Mouse (Mus musculus) layer of hippocampus, postnatal 10 days (tissue): ENCODE results near the gene Pdcd1lg2. TPM values are rescaled to one million over a fixed set of nuclear protein-coding genes. Genes with fewer than 3 reads are reported as not detected.
A peak's percentile ranks its signal among the peaks of the same experiment; 100 is the strongest.

Experiments used
- DNase-seq, 2 experiments: peaks; one replicate each; pipeline ENCODE4 v3.0.0; 2021; ENCODE audit warnings: low spot score in 2 of 2
- long read RNA-seq: library from polyadenylated mRNA; stranded (forward); transcript quantifications from one replicate; pipeline ENCODE4 v2.0.0, GENCODE M21; 2023
- total RNA-seq, 2 experiments: library from RNA; stranded (reverse); gene quantifications; 2 replicates each; pipeline ENCODE4 v1.2.3; 2021

The Pdcd1lg2 gene
- total RNA-seq: under 1 TPM in 1 of 2 experiments, not detected in 1; 0.50 TPM
- long read RNA-seq: 0 reads

DNA sequence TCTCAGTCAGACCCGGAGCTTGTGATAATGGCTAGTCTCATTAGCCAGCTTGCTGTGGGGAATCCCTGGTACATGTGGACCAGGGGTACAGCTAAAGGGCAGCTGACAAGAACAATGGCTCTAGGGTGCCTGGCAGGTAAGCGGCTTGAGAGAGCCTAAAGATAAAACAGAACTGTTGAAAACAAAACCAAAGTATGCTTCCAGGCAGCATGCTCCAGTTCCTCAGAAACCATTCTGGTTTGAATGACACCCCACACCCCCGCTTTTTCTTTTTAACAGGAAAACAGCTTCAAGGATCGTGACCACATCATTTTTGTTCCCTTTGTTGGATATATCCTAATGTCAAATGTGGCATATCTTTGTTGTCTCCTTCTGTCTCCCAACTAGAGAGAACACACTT is at the start of gene Pdcd1lg2:
Gene Pdcd1lg2, plus strand, starts transcription at position 301 of the 400 bp plus-strand sequence.
- DNase-seq: no peak

DNA sequence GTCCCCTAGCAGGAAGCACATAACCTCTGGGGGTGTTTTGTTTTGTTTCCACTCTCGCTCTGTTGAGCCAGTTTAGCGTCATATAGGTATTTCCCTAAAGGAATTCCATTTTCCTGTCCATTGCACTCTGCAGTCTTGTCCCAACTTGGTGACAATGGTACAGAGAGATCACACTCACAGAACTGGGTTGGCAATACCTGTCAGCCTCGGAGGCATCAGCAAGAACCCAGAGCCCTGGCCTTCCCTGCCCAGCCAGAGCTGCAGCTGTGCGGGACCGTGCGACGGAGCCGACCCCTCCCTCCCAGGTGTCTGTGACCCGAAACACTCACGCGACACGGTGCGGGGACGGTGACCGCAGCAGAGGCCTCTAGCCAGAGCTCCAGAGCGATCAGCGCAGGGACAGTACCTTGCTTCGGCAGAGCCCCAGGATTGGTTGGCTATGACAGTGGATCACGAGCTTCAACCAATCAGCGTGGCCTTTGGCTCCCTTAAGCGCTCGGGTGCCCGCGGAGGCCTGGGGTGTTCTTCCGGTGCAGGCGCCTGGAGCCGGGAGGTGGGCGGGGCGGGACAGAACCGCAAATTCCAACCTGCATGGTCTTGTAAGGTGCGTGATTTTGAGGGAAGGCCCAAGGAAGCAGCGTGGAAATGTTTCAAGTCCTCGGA is 49.1 kb upstream of the Pdcd1lg2 start:
- peak; percentile 82 to 89 for DNase-seq

DNA sequence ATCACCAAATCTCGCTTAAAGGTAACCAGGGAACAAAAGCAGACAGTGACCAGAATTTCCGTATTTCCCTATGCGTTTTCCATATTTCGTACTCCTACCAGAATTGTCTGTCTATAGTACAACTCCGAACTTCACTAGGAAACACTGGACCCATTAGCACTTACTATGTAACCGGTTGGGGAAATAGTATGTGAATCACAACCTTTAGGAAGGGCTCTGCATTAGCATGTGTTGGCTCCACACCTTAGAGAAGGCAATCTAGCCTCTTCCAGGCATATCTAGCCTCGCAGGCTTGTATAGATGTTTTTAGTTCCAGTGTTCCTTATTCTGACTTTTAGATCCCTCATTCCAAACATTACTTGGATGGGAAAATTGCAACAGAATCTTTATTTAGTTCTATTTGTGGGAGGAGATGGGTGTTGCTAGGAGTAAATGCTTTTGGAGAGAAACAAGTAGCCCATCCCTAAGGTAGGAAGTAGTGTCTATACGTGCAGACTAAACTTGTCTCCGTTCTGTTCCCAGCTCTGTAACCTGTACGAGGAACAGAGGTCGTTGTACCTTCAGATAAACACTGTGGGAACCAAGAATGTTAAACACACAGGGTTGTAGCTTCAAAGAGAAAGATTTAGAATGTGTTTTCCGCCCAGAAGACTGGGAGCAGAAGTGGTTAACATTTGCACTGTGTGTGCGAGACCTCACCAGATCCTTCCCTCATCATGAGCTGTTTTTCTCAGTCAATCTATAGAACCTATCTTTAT is 48.4 kb upstream of the Pdcd1lg2 start:
- DNase-seq: no peak

DNA sequence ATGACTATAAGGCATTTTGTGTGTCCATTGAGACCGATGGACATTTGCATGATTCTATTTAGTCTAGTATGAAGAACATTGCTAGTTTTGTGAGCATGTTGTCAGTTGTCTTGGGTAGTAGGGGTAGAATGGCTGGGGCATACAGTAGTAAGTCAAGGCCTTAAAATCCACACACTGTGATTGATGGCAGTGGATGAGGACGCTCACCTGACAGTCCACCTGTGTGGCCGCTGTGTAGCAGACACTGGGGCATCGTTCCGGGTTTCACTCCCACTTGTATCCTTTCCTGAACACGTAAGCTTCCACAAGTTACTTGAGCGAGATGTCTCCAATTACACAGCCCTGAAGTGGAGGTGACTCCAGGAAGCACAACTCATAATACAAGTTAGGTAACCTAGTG is 47.2 kb upstream of the Pdcd1lg2 start:
- no peak for DNase-seq

DNA sequence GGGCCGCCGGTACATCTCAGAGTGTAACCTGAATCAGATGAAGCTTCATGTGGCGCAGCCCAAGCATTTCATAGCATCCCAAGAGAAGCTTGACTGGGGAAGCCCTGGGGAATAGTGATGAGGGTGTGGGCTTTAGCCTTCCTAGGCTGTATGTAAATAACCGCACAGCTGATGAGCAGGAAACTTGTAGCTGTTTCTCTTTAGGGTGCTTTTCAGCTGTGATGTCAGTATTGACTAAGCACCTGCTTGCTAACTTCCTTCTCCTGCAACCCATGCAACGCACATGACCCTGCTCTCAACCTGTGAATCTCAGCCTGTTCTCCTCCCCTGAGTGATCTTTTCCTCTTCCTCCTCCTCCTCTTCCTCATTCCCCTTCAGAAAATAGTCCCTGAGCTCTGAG is 46.6 kb upstream of the Pdcd1lg2 start:
- no peak for DNase-seq

DNA sequence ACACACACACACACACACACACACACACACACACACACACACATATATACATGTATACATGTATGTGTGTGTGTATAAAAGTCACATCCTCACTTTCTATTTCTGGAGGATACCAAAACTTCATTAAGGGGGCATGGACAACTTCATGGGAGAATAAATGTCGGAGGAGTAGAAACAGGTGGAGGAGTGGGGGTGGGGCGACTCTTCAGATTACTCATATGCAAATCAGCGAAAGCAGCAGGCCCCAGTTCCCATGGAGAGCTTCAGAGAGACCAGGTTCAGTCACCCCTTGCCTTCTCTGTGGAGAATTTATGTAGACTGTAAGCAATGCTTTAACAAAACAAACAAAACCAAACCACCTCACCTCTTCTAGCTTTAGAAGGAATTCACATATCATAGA is 45.6 kb upstream of the Pdcd1lg2 start:
- DNase-seq: no peak

DNA sequence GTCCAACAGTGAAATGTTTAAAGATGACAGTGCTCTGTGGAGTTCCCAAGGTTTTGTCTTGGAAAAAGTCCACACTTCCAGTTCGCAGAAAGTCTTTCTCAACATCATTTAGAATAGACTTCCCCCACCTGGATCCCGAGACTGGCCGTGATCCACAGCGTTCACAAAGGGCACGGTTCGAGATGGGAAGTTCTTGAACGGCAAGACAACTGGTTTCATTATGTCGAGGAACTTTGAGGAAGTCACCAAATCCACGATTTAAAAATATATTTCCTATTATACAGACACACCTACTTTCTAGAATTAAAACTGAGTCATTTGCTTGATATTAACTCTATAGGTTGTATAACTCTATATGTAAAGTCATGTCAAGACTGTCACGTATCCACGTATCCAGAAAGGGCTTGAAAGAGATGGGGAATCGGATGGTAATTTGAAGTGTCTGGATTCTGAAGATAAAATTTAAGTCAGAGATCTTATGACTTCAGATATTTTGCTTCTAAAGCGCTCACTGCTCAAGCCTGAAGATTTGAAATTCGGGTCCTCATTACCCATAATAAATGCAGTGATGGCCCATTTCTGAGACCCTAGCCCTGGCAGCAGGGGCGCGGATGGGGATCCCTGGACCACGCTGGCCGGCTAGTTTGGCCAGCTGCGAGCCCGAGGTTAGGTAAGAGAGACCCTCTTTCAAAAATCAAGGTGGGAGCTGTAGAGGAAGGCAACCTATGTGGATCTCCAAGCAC is 44.3 kb upstream of the Pdcd1lg2 start:
- no peak for DNase-seq

DNA sequence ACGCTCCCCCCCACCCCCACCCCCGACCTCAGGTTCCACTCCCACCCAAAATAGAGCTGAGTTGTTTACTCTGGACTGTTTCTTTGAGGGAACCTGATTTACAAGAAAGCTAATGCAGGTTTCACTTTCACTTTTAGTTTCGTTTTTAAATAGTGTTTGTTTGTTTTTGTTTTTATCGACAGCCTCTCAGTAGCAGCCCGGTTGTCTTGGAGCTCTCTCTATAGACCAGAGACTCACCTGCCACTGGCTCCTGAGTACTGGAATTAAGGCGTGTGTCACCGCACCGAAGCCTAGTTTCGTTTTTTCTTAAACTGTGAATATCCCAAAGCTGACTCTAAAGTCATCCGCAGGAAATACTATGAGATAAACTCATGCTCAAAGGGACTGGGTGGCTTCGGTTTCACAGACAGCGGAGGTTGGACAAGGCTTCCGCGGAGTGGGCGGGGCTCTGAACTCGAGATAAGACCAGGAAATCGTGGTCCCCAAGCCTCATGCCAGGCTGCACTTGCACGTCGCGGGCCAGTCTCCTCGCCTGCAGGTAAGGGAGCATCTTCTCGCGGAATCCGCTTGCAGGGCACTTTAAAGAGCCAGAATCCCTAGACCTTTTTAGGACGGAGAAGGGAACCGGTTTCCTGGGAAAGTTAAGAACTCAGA is 43.6 kb upstream of the Pdcd1lg2 start, which contains the start of the genes Plgrkt and Cd274:
Gene Plgrkt, minus strand, starts transcription at position 422 of the 654 bp plus-strand sequence.
Gene Cd274, plus strand, starts transcription at position 487 of the 654 bp plus-strand sequence.
- DNase-seq: peak; percentile 38 to 48

DNA sequence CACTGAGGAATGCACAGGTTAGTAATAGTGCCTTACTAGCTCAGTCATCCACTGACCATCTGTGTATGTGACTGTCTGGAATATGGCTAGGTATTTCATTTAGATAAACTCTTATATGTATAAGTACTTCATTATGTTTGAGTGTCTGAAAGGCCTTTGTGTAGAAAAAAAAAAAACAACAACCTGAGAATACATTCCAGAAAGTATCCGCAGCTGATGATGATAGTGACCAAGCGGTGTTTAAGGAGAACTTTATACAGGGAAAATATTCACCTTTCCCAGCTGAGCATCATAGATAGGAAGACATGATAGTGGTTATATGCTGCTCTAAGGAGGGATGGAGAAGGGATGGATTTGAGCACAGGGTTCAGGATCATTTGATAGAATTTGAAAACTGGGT is 42.7 kb upstream of the Pdcd1lg2 start:
- no peak for DNase-seq

DNA sequence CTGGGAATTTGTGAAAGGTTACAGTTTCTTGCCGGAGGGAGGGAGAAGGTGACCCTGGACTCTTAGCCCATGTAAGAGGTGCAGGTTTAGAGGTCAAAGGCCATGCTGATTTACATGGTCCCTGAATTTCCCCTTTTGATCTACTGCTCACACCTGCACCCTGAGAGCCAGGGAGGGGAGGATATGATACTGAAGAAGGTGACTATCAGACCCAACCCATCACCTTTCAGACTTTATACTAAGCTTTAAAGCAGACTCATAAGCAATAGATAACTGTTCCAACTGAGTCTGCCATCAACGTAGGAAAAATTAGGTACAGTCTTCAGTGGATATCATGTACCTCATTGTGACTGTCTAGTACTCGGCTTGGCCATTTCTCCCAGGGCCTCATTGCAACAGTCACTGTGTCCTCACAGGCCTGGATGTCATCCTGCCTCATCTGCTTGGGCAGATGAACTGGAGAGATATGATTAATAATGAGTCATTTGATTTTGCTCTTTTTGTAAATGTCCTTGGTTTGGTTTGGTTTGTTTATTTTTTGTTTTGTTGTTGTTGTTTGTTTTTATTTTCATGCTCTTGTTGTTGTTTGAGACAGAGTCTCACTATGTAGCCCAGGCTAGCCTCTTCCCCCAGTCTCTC is 41.9 kb upstream of the Pdcd1lg2 start:
- DNase-seq: no peak

DNA sequence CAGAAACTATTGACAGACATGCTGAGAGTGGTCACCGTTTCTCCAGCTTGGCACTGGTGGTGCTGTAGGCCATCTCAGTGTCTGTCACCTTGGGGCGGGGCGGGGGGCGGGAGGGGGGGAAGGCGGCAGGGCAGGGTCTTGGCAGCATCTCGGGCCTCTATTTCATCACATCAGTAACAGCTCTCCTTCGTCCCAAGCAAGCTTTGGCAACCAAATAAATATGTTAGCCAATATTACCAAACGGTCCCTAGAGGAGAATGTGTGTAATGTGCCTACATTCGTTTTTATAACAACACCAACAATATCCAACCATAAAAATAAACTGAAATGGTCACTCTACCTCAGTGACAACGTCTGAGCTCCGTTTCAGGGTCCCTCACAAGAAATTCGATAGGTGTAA is 40.6 kb upstream of the Pdcd1lg2 start:
- DNase-seq: no peak

DNA sequence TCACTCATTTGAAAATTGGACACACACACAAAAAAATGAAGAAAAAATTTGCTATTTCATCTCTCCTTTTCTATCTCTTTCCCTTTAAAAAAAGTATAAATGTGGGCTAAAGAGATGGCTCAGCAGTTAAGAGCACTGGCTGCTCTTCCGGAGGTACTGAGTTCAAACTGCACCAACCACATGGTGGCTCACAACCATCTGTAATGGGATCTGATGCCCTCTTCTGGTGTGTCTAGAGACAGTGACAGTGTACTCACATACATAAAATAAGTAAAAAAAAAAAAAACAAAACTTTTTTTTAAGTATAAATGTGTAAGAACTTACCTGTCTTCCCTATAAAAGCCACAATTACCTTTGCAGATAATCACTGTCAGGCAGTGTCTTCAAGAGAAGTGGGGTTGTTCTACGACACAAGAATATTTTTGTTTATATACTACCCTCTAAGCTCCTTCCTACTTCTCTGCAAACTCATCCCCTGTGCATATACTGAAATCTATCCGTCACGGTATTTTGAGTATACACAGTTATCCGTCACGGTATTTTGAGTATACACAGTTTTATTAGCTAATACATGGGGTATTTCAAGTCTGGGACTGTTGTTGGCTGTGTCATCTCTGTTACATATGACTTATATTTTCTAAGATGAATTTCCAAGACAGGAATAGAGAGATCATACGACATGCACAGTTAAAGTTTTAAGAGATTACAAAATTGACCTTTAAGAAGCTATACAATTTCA is 40.0 kb upstream of the Pdcd1lg2 start:
- DNase-seq: no peak

DNA sequence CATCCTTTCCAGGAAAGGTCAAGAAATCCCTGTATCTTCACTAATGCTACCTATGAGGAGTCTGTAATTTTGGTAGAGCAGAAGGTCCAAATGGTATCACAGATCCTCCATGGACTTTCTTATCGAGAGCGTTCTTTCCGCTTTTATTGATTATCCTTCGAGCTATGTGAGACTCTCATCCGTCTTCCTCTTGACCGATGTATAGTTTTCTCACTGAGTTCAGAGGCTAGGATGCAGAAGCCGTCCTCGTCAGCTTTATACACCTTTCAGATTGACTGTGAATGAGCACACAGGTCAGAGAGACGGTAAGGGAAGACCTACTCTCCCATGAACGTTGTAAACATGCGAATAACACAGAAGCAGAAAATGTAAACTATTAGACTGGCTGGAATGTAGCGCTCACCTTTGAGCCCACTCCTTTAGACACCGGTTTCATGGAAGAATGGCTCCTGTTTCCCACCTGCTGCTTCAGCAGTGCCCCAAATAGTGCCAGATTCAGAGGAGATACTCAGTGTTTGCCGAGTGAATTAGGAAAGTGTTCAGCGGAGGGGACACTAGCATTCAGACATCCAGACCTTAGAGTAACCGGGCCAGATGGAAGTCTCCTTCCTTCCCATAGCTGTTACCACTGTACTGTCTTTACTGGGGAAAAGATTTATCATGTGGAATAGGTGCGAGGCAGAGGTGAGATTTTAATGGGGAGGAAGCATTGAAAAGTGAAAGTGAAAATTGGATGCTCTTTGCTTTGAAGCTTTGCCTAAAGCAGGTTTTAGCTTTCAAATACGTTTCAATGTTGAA is 39.2 kb upstream of the Pdcd1lg2 start:
- no peak for DNase-seq

DNA sequence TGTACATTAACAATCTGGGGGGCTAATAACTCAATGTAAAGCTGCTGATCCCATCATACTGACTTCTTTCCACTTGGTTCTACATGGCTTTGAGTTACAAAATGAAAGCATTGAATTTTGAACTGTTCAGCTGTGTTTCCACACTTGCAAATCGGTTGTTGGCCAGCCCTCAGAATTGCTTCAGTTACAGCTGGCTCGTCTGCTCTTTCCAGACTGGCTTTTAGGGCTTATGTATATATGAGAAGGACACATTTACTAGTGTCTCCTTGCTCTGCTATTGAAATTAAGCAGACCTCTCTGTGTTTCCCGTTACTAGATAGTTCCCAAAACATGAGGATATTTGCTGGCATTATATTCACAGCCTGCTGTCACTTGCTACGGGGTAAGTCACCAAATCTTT is 38.6 kb upstream of the Pdcd1lg2 start:
- peak in 1 of 2 experiments; percentile 30 for DNase-seq

DNA sequence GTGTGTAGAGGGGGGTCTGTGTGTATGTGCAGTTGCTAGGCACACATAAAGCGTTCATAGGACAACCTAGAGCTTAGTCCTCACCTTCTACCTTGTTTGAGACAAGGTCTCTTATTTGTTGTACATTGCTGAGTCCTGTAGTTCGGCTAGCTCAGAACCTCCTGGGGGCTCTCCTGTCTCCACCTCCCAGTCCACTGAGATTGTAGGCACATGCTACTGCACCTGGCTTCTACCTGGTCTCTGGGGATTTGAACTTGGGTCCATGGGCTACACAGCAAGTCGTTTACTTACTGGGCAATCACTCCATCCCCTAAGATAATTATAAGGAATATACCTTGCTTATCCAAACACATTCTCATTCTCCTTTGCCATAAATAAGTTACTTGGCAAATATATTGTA is 38.1 kb upstream of the Pdcd1lg2 start:
- DNase-seq: no peak

DNA sequence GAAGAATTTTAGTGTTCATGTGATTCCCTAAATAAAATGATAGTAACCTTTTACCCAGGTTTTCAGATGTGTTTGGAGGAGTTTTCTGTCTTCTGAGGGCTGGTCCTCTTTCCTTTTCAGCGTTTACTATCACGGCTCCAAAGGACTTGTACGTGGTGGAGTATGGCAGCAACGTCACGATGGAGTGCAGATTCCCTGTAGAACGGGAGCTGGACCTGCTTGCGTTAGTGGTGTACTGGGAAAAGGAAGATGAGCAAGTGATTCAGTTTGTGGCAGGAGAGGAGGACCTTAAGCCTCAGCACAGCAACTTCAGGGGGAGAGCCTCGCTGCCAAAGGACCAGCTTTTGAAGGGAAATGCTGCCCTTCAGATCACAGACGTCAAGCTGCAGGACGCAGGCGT is 37.3 kb upstream of the Pdcd1lg2 start:
- DNase-seq: no peak

DNA sequence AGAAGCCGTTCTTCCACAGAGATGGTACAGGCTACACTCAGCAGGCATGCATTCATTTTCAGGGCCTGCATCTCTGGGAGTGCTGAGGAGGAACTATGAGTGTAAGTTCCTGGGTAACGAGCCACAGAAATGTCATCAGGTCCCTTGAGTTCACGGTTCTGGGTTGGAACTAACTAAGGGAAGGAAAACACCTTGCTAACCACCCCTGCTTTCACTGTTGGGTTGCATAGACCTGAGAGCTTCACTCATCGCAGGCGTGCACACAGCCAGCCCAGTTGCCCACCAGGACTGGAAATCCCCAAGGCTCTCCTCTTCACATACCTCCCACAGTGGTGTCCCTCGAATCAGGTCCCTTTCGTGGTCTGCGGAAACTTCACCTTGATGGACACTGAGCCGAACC is 35.8 kb upstream of the Pdcd1lg2 start:
- no peak for DNase-seq

DNA sequence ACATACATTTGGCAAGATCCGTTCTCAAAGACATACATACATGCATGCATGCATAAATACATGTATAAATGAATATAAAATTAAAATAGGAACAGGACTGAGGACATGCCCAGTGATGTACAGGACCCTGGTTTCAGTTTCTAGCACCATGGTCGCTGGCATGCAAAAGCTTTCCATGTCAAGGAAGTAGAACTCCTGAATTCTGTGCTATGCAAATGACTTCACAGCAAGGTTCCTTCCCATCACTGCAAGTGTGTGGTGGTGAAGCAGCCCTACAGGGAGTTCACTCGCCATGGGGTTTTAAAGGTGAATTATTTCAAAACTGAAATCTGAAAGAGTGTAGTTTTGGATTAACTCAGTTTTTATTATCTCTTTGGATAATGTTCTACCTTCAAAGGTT is 34.3 kb upstream of the Pdcd1lg2 start:
- no peak for DNase-seq

DNA sequence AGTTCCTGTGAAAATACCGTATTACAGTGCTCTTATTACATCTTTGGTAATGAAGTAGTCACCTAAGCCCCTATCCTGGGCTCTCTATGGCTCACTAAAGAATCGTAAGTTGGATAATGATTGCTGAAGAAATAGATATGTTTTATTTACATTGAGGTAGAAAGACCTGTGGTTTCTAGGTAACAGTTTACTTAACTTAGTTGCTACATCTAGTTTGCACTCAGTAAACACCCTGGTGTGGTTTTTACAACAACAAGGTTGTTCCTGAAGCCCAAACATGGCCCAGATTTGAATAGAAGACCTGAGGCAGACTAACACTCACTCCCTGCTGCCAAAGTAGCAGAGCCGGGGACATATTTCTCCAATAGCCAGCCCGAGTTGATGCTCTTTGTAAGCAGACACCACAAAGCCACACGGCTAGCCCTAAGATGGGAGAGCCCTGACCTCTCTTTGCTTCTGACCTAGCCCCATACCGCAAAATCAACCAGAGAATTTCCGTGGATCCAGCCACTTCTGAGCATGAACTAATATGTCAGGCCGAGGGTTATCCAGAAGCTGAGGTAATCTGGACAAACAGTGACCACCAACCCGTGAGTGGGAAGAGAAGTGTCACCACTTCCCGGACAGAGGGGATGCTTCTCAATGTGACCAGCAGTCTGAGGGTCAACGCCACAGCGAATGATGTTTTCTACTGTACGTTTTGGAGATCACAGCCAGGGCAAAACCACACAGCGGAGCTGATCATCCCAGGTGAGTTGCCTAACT is 30.7 kb upstream of the Pdcd1lg2 start:
- no peak for DNase-seq
